In genomic region chr10:17131763-17132162, GRCm38 (mm10) we compare ENCODE assay signal across 9 mouse cellular contexts.
DNase-seq lines count a peak whose midpoint lies in the region; ATAC-seq and TF ChIP-seq lines count a peak whose summit lies in the region.
"Had no signal": no experiment of that assay in that cellular context is flagged by ENCODE, and none has a peak within 500 bp of the region (broad histone marks: within the 10 kb centered on the region; RNA-seq: fewer than 3 reads in every experiment).

No protein-coding gene starts in this region.

- WGBS in heart, embryonic 16.5 days: 11% methylated on average over 4 of the region's 4 CpGs
- WGBS in lung, postnatal 0 days: 3% methylated on average over 4 of the region's 4 CpGs

- H3K4me2 ChIP-seq in heart, embryonic 16.5 days (ENCODE audit: low read depth, low read length): no peak overlapping the region
- no peak overlapping the region for H3K4me2 ChIP-seq in lung, postnatal 0 days (replicated peaks; ENCODE audit: low read depth, low read length)

- peak overlapping the region; percentile 30 for H3K27ac ChIP-seq in heart, embryonic 16.5 days (ENCODE audit: low read length)
- no peak overlapping the region for H3K27ac ChIP-seq in lung, postnatal 0 days (ENCODE audit: low read length)
- H3K27ac ChIP-seq: layer of hippocampus, adult 2 months had no signal

- H3K4me3 ChIP-seq in heart, embryonic 16.5 days (ENCODE audit: low read length): no peak overlapping the region
- no peak overlapping the region for H3K4me3 ChIP-seq in lung, postnatal 0 days (ENCODE audit: low read depth, low read length)
- H3K4me3 ChIP-seq: layer of hippocampus, adult 2 months had no signal

- H3K4me1 ChIP-seq in heart, embryonic 16.5 days (ENCODE audit: control insufficient read depth, insufficient read depth, low read length): 0 out of 2 replicates have a peak, but pooled peaks cover 2% of the 10 kb centered on the region
- H3K4me1 ChIP-seq in lung, postnatal 0 days (ENCODE audit: insufficient read depth, low read depth, low read length): no peaks in the 10 kb centered on the region; the same call in 1 of the 2 replicates

- H3K9ac ChIP-seq in heart, embryonic 16.5 days (ENCODE audit: low read length): no peak overlapping the region
- no peak overlapping the region for H3K9ac ChIP-seq in lung, postnatal 0 days (replicated peaks; ENCODE audit: low read depth)

- peak; percentile 78 for ATAC-seq in heart, embryonic 16.5 days (replicated peaks; ENCODE audit: extremely low read depth, insufficient read depth, low FRiP score)
- no peak for ATAC-seq in lung, postnatal 0 days

- H3K36me3 ChIP-seq in heart, embryonic 16.5 days (ENCODE audit: control insufficient read depth, insufficient read depth): no peaks in the 10 kb centered on the region
- H3K36me3 ChIP-seq in lung, postnatal 0 days (ENCODE audit: insufficient read depth, low read length): no peaks in the 10 kb centered on the region

- no peak for TF ChIP-seq CTCF in lung, postnatal 0 days (IDR thresholded peaks at IDR 0.05)

- DNase-seq in embryo, embryonic 10.5 days (ENCODE audit: low spot score): peak; percentile 11
- no peak for DNase-seq in embryo, embryonic 9.5 days (ENCODE audit: extremely low spot score)
- peak; percentile 13 for DNase-seq in layer of hippocampus, adult 11-12 months (ENCODE audit: low spot score)
- no peak for DNase-seq in layer of hippocampus, postnatal 25 days (ENCODE audit: extremely low spot score in 1 of 2, low spot score in 1 of 2)
- DNase-seq in lung, postnatal 0 days (ENCODE audit: low spot score): peak; percentile 63
- DNase-seq in thymus, postnatal 36 days: no peak
- no peak for DNase-seq in adrenal gland, adult (ENCODE audit: inconsistent age in 2 of 2, low spot score in 1 of 2)

- no peaks in the 10 kb centered on the region for H3K27me3 ChIP-seq in heart, embryonic 16.5 days (ENCODE audit: control insufficient read depth, insufficient read depth, low read length)
- H3K27me3 ChIP-seq in lung, postnatal 0 days (replicated peaks; ENCODE audit: insufficient read depth, low read length): no peaks in the 10 kb centered on the region

- H3K9me3 ChIP-seq in heart, embryonic 16.5 days (replicated peaks; ENCODE audit: control insufficient read depth, low read length): no peaks in the 10 kb centered on the region
- H3K9me3 ChIP-seq in lung, postnatal 0 days (ENCODE audit: low read length): no peaks in the 10 kb centered on the region

- no peak for TF ChIP-seq EP300 in lung, postnatal 0 days (IDR thresholded peaks at IDR 0.05)

Comparison
In these comparisons a context has a peak if more than half of its experiments do, and no peak if none do; other contexts are left out.
1. DNase-seq: peak in embryo, embryonic 10.5 days (single experiment), layer of hippocampus, adult 11-12 months (single experiment) and lung, postnatal 0 days (single experiment); none in embryo, embryonic 9.5 days (single experiment), layer of hippocampus, postnatal 25 days (0 of 2), thymus, postnatal 36 days (0 of 2) and adrenal gland, adult (0 of 2).